Mouse (Mus musculus): ENCODE data around the gene Zfp410.

GRCm38 (mm10) chr12:84277832-84278231 lies 38.8 kb upstream of the Zfp410 start:
- no peak for TF ChIP-seq POLR2A (IDR thresholded peaks at IDR 0.05; ENCODE audit: control insufficient read depth in 1 of 2, insufficient read depth in 1 of 2, low read depth in 1 of 2, low read length in 2 of 2, poor library complexity in 1 of 2)
- no peak for TF ChIP-seq CTCF (IDR thresholded peaks at IDR 0.05 in 2 of 3, conservative IDR thresholded peaks at IDR 0.05 in 1 of 3; ENCODE audit: control insufficient read depth in 1 of 3, insufficient read depth in 1 of 3, low read depth in 2 of 3, low read length in 3 of 3, poor library complexity in 1 of 3, severe bottlenecking in 1 of 3)
- no peak for TF ChIP-seq MAZ (IDR thresholded peaks at IDR 0.05; ENCODE audit: low read depth, low read length)
- TF ChIP-seq RCOR1 (IDR thresholded peaks at IDR 0.05; ENCODE audit: low read depth, low read length) = no peak
- TF ChIP-seq ZNF384 (IDR thresholded peaks at IDR 0.05; ENCODE audit: low read depth, low read length) = no peak

Data from MEL (cell line).